Mouse (Mus musculus) kidney, embryonic 15.5 days (tissue): ENCODE results near the gene Fam168a. TPM values are rescaled to one million over a fixed set of nuclear protein-coding genes. Genes with fewer than 3 reads are reported as not detected.
A peak's percentile ranks its signal among the peaks of the same experiment; 100 is the strongest.

Experiments used
- ATAC-seq: fragments of 200-750 bp; cut with Nextera tagmentation; replicated peaks from 2 replicates; pipeline ENCODE4 v1.8.0; 2017; ENCODE audit warnings: moderate TSS enrichment; ENCODE audit not compliant: low FRiP score
- H3K27ac ChIP-seq: fragments of 300-500 bp; sonication (generic); 2 replicates; pipeline ENCODE4 v1.5.1; 2015; ENCODE audit warnings: mild to moderate bottlenecking, inconsistent platforms
- H3K27me3 ChIP-seq: fragments of 300-500 bp; sonication (generic); 2 replicates; pipeline ENCODE4 v1.6.1; 2015; ENCODE audit warnings: inconsistent platforms
- H3K36me3 ChIP-seq: fragments of 300-500 bp; sonication (generic); 2 replicates; pipeline ENCODE4 v1.6.1; 2015; ENCODE audit warnings: inconsistent platforms
- H3K4me1 ChIP-seq: fragments of 300-500 bp; sonication (generic); 2 replicates; pipeline ENCODE4 v1.6.1; 2015; ENCODE audit warnings: inconsistent platforms
- H3K4me2 ChIP-seq: fragments of 300-500 bp; sonication (generic); 2 replicates; pipeline ENCODE4 v1.6.1; 2015; ENCODE audit warnings: moderate library complexity, mild to moderate bottlenecking, inconsistent platforms
- H3K4me3 ChIP-seq: fragments of 300-500 bp; sonication (generic); replicated peaks from 2 replicates; pipeline ENCODE4 v1.5.1; 2015; ENCODE audit warnings: mild to moderate bottlenecking, inconsistent platforms
- H3K9ac ChIP-seq: fragments of 300-500 bp; sonication (generic); 2 replicates; pipeline ENCODE4 v1.6.1; 2015; ENCODE audit warnings: mild to moderate bottlenecking, inconsistent platforms
- H3K9me3 ChIP-seq: fragments of 300-500 bp; sonication (generic); replicated peaks from 2 replicates; pipeline ENCODE4 v1.6.1; 2016; ENCODE audit warnings: inconsistent platforms
- WGBS: fragments of 180-500 bp; shearing (Covaris S2); methylation state at CpG from one replicate; pipeline ENCODE4 v1.1.7; 2015; ENCODE audit warnings: mixed read lengths; 5-methylcytosine and 5-hydroxymethylcytosine counted together
- polyA plus RNA-seq: library from polyadenylated mRNA; unstranded; fragments of >200 nt; fragmentation: Nextera tagmentation; extraction: Ambion mirVana; gene quantifications from 2 replicates; pipeline ENCODE4 v1.2.1, GENCODE M21; 2015

Gene Fam168a
- polyA plus RNA-seq, 1 experiment from 2014 or later: 46.1 TPM

- Histone ChIP-seq H3K4me3 (no peak overlapping the region), H3K36me3 (0 out of 2 replicates have a peak, but pooled peaks cover 7% of the 10 kb centered on the region), H3K4me2 (no peak overlapping the region), H3K9me3 (no peaks in the 10 kb centered on the region), H3K27me3 (no peaks in the 10 kb centered on the region), H3K9ac (no peak overlapping the region), H3K27ac (no peak overlapping the region), H3K4me1 (peaks cover 16% of the 10 kb centered on the region)
- WGBS: 88% methylated on average over 6 of the region's 6 CpGs
- ATAC-seq: no peak
These were observed 140.7 kb downstream of the Fam168a start for GRCm38 (mm10) chr7:100847131-100847530.

- no peaks in the 10 kb centered on the region for H3K9me3 ChIP-seq
- H3K27me3 ChIP-seq: no peaks in the 10 kb centered on the region
- H3K9ac ChIP-seq: no peak overlapping the region
- H3K4me3 ChIP-seq: no peak overlapping the region
- 0 out of 2 replicates have a peak, but pooled peaks cover 4% of the 10 kb centered on the region for H3K36me3 ChIP-seq
- H3K27ac ChIP-seq: no peak overlapping the region
- no peak for ATAC-seq
- H3K4me1 ChIP-seq: peaks cover 32% of the 10 kb centered on the region
- no peak overlapping the region for H3K4me2 ChIP-seq
- WGBS: 35% methylated on average over 6 of the region's 6 CpGs
These were observed 142.3 kb downstream of the Fam168a start for GRCm38 (mm10) chr7:100848744-100849143.

GRCm38 (mm10) chr7:100849508-100849907 lies 143.1 kb downstream of the Fam168a start:
- Histone ChIP-seq H3K9ac (no peak overlapping the region), H3K27ac (no peak overlapping the region), H3K36me3 (0 out of 2 replicates have a peak, but pooled peaks cover 4% of the 10 kb centered on the region), H3K27me3 (no peaks in the 10 kb centered on the region), H3K9me3 (no peaks in the 10 kb centered on the region), H3K4me2 (no peak overlapping the region), H3K4me1 (peaks cover 40% of the 10 kb centered on the region), H3K4me3 (no peak overlapping the region)
- 85% methylated on average over 2 of the region's 2 CpGs for WGBS
- ATAC-seq: no peak

- Histone ChIP-seq H3K4me2 (no peak overlapping the region), H3K4me3 (no peak overlapping the region), H3K36me3 (0 out of 2 replicates have a peak, but pooled peaks cover 4% of the 10 kb centered on the region), H3K27me3 (no peaks in the 10 kb centered on the region), H3K27ac (peak overlapping the region; percentile 51), H3K9ac (no peak overlapping the region), H3K4me1 (peaks cover 53% of the 10 kb centered on the region), H3K9me3 (no peaks in the 10 kb centered on the region)
- 45% methylated on average over 9 of the region's 9 CpGs for WGBS
- no peak for ATAC-seq
These were observed 145.3 kb downstream of the Fam168a start for GRCm38 (mm10) chr7:100851481-100852356.

GRCm38 (mm10) chr7:100853396-100853795 lies 147.0 kb downstream of the Fam168a start:
- Histone ChIP-seq H3K4me1 (peaks cover 56% of the 10 kb centered on the region), H3K4me3 (no peak overlapping the region), H3K9ac (no peak overlapping the region), H3K27me3 (no peaks in the 10 kb centered on the region), H3K4me2 (no peak overlapping the region), H3K27ac (0 out of 2 replicates have a peak overlapping the region, but pooled peaks have one; percentile 56), H3K36me3 (no peaks in the 10 kb centered on the region), H3K9me3 (no peaks in the 10 kb centered on the region)
- WGBS: 70% methylated on average over 3 of the region's 3 CpGs
- no peak for ATAC-seq

GRCm38 (mm10) chr7:100854137-100854814 lies 147.8 kb downstream of the Fam168a start:
- Histone ChIP-seq H3K9me3 (no peaks in the 10 kb centered on the region), H3K4me2 (no peak overlapping the region), H3K27ac (peak overlapping the region; percentile 56; the same call in 1 of the 2 replicates), H3K36me3 (no peaks in the 10 kb centered on the region), H3K27me3 (no peaks in the 10 kb centered on the region), H3K4me1 (peaks cover 56% of the 10 kb centered on the region), H3K9ac (peak overlapping the region; percentile 28; the same call in 1 of the 2 replicates), H3K4me3 (no peak overlapping the region)
- ATAC-seq: 0 out of 2 replicates have a peak, but pooled peaks have one; percentile 46
- WGBS: 43% methylated on average over 6 of the region's 6 CpGs

- 70% methylated on average over 5 of the region's 5 CpGs for WGBS
- Histone ChIP-seq H3K4me3 (no peak overlapping the region), H3K27me3 (no peaks in the 10 kb centered on the region), H3K4me2 (no peak overlapping the region), H3K36me3 (no peaks in the 10 kb centered on the region), H3K4me1 (peaks cover 56% of the 10 kb centered on the region), H3K9ac (no peak overlapping the region), H3K9me3 (no peaks in the 10 kb centered on the region), H3K27ac (0 out of 2 replicates have a peak overlapping the region, but pooled peaks have one; percentile 56)
- ATAC-seq: no peak
These were observed 148.4 kb downstream of the Fam168a start for GRCm38 (mm10) chr7:100854861-100855260.

- no peak overlapping the region for H3K4me3 ChIP-seq
- 46% methylated on average over 4 of the region's 4 CpGs for WGBS
- no peak for ATAC-seq
- no peak overlapping the region for H3K9ac ChIP-seq
- H3K27me3 ChIP-seq: no peaks in the 10 kb centered on the region
- H3K36me3 ChIP-seq: no peaks in the 10 kb centered on the region
- no peak overlapping the region for H3K4me2 ChIP-seq
- peak overlapping the region; percentile 68; the same call in 1 of the 2 replicates for H3K27ac ChIP-seq
- H3K9me3 ChIP-seq: no peaks in the 10 kb centered on the region
- peaks cover 56% of the 10 kb centered on the region for H3K4me1 ChIP-seq
These were observed 148.9 kb downstream of the Fam168a start for GRCm38 (mm10) chr7:100855300-100855699.

- Histone ChIP-seq H3K4me2 (no peak overlapping the region), H3K27me3 (no peaks in the 10 kb centered on the region), H3K4me1 (peaks cover 58% of the 10 kb centered on the region), H3K36me3 (no peaks in the 10 kb centered on the region), H3K27ac (peak overlapping the region; percentile 68; the same call in 1 of the 2 replicates), H3K4me3 (no peak overlapping the region), H3K9ac (no peak overlapping the region), H3K9me3 (no peaks in the 10 kb centered on the region)
- WGBS: 52% methylated on average over 5 of the region's 5 CpGs
- no peak for ATAC-seq
These were observed 149.5 kb downstream of the Fam168a start for GRCm38 (mm10) chr7:100855795-100856573.

- no peak overlapping the region for H3K9ac ChIP-seq
- peaks cover 28% of the 10 kb centered on the region for H3K4me1 ChIP-seq
- no peak for ATAC-seq
- H3K36me3 ChIP-seq: no peaks in the 10 kb centered on the region
- no peaks in the 10 kb centered on the region for H3K27me3 ChIP-seq
- 75% methylated on average over 3 of the region's 3 CpGs for WGBS
- H3K27ac ChIP-seq: no peak overlapping the region
- no peak overlapping the region for H3K4me2 ChIP-seq
- no peak overlapping the region for H3K4me3 ChIP-seq
- no peaks in the 10 kb centered on the region for H3K9me3 ChIP-seq
These were observed 154.0 kb downstream of the Fam168a start for GRCm38 (mm10) chr7:100860450-100860849.

GRCm38 (mm10) chr7:100861209-100861608 lies 154.8 kb downstream of the Fam168a start:
- Histone ChIP-seq H3K27ac (no peak overlapping the region), H3K36me3 (no peaks in the 10 kb centered on the region), H3K4me1 (peaks cover 20% of the 10 kb centered on the region), H3K9ac (no peak overlapping the region), H3K9me3 (no peaks in the 10 kb centered on the region), H3K27me3 (no peaks in the 10 kb centered on the region), H3K4me2 (no peak overlapping the region), H3K4me3 (no peak overlapping the region)
- WGBS: 88% methylated on average over 5 of the region's 5 CpGs
- no peak for ATAC-seq
